Mouse (Mus musculus) thymus, adult 2 months (tissue): Measurements from ENCODE around the gene Krtap16-3.

ENCODE experiments used
- CTCF ChIP-seq: fragments of 200-500 bp; IDR thresholded peaks from 2 replicates; pipeline ENCODE4 v1.5.1; 2012; ENCODE audit warnings: mild to moderate bottlenecking, control low read depth, low read length, moderate library complexity, borderline replicate concordance; ENCODE audit not compliant: control insufficient read depth, poor library complexity, insufficient read depth; ENCODE audit errors: extremely low read depth
- POLR2A ChIP-seq: fragments of 200-500 bp; IDR thresholded peaks from 2 replicates; pipeline ENCODE4 v1.6.1; 2012; ENCODE audit warnings: mild to moderate bottlenecking, low read length, control low read depth, moderate library complexity; ENCODE audit not compliant: control insufficient read depth, poor library complexity, insufficient read depth; ENCODE audit errors: extremely low read depth

DNA sequence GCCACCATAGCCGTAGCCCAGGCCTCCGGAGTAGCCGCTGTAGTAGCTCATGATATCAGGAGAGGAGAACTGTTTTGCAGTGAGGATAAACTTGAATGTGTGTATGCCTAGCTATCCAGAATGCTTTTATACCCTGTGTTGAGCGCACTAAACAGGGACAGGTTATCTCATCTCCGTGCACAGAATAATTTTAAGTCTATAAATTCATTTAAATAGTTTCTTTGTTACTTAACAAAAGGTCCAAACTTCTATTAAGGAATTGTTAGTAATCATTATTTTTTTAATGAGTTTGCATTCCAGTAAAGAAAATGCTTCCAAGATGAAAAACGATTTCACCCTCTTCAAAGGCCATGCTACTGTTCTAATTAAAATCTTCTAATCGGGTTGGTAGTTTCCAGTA lies at the start of gene Krtap16-3:
- no peak for TF ChIP-seq POLR2A
- TF ChIP-seq CTCF = no peak
